Mouse (Mus musculus): ENCODE results near the gene Disp1.

Disp1 gene

DNA sequence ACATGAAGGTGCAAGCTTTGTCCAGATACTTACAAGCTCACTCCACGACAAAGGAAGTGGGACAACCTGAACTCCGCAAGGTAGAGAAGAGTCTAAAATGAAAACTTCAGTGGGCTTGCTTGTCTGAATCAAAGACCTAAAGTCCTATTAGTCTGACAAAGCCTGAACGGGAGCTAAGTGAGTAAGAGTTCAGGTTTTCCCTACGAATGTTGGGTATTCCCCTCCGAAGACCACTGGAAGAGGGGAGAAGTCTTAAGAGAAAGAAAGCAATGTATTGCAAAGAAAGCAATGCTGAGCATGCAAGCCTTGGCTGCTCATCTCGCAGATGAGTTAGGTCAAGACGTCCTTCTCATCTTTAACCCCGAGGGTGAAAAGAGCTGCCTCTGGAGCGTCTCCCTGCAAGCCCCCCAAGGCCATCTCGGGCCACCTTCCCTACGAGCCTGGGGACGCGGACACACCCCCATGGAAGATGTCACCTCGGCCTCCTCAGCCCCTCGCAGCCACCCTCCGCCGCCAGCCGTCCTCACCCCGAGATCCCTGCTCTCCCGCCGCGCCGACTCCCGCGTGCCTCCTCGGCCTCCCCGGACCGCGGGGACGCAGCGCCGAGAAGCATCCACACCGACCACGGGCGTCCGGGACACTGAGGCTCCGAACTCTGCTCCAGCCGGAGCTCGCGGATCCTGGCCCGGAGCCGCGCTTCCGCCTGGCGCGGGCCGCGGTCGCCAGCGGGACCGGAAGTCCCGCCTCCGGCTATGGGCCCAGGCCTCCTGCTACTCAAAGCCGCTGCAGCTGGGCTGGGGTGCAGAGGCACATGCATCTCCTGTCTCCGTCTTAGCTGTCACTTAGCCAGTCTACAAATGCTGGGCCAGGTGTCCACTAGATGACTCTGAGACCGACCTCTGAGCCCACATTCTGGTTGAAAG is at the start of gene Disp1:
Gene Disp1 (minus strand): TSS at position 727 of the 923 bp plus-strand sequence.
- peak; percentile 61 to 73 for DNase-seq

DNA sequence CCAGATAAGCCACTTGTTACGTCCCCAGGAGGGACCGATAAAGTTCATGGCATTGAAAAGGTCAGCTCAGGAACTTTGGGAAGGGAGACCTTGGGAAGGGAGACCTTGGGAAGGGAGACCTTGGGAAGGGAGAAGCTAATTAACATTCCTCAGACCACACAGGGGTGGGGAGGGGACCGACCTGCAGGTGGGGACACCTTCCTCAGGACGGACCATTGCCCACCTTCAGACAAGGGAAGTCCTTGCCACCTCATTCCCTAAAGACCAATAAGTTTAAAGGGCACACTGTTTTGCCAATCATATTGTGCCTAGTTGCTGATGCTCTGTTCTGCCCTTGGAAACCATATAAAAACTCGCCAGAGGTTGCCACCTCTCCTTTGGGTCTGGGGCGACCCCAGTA is 46.3 kb upstream of the Disp1 start:
- DNase-seq: no peak

DNA sequence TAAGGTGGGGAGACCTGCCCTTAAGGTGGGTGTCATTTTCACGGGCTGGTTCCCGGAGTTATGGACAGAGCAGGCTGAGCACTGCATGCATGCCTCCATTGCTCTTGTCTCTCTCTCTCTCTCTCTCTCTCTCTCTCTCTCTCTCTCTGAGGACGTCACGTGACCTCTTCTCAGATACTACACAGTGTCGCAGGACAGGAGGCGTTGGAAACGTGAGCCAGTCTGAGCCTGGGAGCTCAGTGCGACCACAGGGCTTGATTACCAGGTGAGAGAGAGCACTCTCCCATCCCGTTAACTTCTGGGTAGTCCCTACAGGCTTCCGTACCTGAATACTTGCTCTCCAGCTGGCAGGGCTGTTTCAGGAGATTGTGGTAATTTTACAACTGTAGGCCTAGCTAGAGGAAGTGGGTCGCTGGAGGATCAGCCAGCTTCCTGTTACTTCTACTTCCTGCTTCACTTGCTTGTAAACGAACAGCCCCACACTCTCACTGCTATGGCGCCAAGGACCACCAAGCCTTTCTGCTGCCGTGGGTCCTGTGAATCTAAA is 44.7 kb upstream of the Disp1 start:
- DNase-seq: no peak

DNA sequence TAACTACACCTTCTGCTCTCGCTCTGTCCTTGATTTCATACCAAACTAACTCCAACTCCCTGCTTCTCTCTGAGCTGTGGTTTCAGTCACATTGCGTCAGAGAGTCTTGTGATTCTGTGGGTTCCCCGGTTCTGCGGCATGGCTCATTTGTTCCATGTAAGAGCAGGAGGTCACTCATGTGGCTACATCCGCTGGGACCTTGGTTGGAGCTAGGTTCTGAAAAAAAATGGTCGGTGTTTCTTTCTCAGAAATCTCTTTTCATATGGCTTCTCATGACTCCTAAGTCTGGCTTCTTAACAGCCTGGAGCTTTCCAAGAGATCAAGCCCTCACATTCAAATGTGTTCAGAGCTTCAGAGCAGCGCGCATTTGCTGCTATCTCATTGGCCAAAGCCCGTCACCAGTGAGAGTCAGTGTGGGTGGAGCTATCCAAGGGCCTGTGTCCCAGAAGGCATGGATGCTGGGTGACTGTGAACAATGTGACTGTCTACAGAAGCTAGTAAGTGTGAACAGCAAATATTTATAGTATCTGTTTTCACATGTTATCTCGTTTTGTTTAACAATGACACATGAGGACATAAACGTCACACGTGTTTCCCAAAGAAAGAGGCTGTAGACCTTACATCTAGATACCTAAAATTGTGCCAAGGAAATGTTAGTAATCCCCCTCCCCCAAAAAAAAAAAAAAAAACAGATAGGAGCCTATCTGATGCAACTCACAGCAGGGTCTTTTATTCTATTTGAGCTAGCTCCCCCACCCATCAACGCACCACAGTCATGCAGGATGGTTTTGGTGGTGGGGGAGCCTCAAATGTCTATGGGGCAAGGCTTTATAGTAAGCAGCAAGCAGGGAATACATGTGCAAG is 43.1 kb upstream of the Disp1 start:
- no peak for DNase-seq

DNA sequence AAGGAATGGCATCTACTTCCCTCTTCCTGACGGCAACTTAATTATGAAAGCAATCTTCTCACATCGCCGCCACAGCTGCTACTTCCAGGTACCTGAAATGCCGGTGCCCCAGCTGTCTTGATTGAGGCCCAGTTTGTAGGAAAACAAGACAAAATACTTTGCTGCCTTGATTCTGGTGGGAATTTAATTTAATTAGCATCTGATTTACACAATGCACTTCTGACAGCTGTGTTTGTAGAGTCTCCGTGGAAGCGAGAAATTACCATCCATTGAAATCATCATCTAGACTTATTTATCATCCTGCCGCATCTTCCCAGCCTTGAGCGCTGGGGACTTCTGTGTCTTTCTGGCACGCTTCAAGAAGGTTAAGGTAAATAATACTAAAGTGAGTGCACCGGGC is 31.3 kb upstream of the Disp1 start:
- no peak for DNase-seq

DNA sequence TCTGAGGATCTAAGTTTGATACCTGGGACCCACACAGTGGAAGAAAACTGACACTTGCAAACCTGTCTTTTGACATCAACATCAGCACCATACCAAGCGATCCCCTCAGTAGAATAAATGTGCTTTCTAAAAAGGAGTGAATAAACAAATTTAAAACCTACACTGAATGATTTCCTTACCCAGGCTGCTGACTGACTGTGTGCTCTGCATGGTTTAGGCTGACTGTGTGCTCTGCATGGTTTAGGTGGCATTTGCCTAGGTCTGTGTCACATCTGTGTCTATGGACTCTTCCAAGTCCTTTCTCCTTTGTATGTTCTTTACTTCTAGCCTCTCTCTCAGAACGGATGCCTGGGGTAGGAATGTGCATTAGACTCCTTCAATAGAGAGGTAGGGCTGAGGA is 30.5 kb upstream of the Disp1 start:
- no peak for DNase-seq

DNA sequence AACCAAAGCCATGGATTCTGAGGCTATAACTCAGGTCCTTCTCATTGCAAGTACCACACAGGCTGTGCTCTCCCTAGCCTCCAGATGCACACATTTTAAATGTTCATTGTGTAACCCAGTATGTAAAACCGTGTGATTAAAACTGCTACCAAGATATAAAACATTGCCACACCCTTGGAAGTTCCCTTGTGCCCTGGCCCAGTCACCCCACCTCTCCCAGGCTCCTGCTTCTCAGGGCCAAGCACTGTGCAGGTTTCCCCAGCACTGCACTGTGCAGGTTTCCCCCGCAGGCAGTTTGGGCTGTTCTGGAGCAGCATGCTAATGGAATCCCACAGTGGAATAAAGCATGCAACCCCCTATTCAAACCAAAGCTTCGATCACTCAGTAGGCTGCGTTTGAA is 29.3 kb upstream of the Disp1 start:
- DNase-seq: no peak

DNA sequence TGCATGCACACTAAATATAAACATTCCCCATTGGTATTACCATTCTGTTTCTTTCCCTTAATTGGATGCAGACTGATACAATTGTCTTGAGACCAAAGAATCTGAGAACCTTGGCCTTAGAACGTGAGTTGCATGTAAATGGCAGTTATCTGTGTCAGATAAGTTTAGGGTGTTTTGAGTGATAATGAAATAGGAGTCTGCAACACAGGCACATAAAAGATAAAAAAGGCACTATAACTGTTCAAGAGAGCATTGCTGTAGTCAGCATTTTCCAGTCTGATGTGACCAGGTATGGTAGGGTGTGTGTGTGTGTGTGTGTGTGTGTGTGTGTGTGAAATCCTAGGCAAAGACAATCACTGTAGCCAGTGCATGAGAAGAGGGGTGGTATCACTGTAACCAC is 26.8 kb upstream of the Disp1 start:
- DNase-seq: no peak

DNA sequence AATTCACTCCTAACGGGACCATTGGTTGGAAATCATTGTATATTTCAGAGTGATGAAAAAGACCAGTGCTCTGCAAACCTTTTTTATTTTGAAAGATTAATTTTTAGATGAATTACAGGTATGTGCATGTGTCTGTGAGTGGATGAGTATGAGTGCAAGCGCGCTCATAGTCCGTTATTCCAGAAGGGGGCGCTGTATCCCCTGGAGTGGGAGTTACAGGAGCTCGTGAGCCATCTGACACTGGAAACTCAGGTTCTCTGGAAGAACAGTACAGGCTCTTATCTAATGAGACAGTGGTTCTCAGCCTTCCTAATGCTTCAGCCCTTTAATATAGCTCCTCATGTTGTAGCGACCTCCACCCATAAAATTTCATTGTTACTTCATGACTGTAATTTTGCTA is 22.0 kb upstream of the Disp1 start:
- DNase-seq: no peak

DNA sequence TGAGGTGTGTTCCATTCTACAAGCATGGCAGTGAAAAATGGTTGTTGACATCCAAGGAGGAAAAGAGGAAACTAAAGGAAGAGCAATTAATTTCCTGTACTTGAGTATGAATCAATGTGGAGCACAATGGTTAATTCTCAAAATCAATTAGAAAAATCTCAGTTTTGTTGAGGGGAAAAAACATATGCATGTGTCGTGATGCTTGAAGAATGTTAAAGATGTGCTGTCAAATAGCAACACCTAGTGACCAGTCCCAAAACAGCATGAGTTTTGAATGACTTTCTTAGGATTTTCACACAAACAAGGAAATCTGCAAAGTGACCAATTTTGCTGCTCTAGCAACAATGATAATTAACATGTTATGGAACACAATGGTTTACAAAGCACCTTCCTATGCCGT is 16.6 kb upstream of the Disp1 start:
- DNase-seq: peak in 1 of 2 experiments; percentile 9

DNA sequence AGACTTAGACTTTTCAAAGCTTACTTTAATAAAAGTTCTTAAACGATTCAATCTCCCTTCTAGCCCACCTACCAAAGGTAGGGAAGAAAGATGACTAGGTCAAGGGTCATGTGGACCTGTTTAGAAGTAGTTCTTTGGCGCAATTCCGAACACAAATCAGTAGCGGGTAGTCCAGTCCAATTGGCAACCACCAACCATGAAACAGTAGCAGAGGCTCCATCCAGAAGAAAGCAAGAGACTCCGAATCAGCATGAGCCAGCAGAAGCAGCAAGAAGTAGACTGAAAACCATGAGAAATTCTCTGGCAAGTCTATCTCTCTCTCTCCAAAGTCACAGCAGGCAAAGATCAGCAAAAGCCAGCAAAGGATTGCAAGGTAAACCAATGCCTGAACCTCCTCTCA is 15.1 kb upstream of the Disp1 start:
- DNase-seq: no peak

DNA sequence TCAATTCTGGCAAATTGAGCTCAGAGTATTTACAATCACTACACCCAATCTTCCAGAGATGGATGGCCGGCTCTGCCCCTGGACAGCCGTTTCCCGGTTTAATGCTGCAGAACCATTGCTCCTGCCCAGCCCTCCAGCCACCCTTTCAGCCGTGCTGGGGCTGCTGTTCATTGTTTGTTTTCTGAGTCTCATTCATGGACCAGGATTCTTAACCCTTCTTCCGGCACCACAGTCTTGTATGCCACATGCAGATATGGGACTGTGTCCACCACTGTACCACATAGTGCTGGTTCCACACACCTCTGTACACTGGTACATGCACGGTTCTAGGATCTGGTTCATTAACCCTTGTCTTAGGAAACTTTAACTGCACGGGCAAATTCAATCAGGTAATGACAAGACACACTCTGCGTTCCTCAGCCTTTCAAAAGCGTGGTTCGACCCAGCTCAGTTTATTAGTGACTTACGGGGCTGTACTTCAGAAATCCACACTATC is 12.4 kb upstream of the Disp1 start:
- DNase-seq: no peak

DNA sequence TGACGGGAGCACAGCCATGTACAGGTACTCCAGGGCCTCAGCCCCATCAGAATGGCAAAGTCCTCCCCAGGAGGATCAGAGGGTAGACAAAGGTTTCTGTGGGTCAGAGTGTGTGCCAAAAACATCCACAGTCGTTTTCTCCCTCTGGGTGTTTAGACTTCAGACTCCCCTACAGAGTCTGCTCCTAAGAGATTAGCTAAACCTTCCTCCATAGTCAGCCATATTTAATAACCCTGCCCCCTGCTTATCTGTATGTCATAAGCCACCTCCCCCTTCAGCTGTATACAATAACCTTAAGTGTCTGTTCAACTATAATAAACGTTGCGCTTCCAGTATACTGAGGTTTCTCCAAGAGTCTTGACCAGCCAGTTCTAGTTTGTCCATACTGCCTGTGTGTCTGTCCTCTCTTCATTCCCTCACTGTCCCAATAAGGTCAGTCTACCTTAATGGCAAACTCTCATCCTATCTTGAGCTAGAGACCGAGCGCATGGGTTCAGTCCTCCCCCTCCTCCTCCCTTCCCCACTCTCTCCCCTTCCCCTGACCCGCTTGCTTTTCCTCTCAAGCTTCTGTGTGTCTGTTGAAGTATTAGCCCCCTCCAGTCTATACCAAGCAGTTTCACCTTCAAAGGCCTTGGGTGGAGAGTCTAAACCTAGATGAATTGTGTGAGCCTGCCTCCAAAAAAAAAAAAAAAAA is 11.8 kb upstream of the Disp1 start:
- DNase-seq: no peak

DNA sequence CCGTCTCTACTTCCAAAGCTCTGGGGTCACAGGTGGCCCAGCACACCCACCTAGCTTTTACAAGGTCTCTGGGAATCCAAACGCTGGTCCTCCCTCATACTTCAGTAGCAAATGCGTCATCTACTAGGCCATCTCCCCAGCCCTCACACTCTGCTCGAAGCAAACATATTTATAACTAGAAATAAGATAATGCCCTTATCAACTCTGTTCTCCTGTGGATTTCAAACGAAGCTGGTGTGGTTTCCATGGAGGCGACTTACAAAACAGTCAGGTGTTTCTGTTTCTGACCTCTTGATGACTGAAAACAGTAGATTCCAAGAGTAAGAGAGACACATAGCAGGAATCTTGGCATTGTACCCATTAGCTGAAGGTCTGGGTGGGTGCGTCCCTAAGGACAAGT is 6.1 kb upstream of the Disp1 start:
- DNase-seq: no peak

DNA sequence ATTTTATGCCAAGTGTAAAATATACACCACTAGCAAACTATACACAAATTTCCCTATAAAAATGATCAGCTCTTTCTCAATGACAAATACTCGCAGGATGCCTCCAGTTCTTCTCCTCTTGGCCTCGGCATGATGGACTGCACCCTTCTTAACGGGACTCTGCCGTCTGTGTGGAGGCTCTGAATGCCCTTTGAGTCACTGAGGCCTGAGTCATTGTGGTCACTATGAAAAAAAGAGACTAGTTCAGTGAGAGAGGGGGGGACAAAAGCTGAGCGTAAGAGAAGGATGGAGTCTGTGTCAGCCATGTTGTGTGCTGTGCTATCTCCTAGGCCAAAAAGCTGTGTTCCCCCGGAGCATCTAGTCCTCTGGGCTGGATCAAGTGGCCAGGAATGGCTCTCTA is 2.3 kb downstream of the Disp1 start:
- DNase-seq: no peak

DNA sequence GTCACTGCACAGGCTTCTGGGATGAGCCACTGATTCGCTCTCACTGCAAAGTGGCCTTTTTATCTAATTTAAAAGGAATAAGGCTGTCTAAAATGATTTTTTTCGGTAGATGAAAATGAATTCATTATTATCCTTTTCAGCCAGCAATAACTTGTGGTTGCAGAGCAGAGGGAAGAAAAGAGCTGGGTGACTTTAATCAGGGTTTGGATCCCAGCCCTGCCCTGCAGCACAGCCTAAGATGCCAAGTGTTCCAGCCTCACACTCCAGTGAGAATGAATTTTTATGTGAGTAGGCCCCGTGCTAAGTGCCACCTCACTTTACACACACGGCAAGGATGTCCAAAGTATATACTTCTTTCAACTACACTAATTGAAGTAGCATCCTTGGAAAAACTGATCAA is 4.6 kb downstream of the Disp1 start:
- peak in 1 of 2 experiments; percentile 12 for DNase-seq

DNA sequence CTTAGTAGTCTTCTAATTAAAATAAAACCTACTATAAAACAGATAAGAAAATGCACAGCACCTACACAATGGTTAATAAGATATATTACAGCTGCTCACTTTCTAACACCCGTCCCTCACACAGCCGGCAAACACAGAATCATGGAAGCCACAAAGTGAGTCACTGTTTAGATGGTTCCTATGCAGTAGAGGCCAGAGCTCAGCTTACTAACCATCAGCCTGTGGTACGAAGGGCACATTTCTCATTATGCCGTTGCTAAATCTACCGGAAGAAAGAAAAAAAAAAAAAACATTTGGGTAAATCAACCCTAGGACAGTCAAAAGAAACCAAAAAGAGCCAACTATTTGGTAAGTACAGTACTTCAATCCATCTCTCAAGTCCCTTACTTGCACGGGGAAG is 5.6 kb downstream of the Disp1 start:
- no peak for DNase-seq

DNA sequence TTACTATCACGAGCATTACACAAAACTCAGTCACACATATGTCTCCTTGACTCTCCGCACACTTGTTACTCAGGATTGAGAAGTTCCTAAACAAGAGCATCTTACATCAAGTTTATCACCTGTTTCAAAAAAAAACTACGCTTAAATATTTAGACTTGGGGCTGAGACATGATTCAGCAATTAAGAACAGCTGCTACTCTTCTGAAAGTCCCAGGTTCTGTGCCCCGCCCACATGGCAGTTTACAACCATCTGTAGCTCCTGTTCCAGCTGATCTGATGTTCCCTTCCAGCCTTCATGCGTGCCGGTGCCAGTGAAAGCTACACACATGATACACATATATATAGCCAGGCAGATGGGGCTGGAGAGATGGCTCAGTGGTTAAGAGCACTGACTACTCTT is 7.5 kb downstream of the Disp1 start:
- DNase-seq: no peak

DNA sequence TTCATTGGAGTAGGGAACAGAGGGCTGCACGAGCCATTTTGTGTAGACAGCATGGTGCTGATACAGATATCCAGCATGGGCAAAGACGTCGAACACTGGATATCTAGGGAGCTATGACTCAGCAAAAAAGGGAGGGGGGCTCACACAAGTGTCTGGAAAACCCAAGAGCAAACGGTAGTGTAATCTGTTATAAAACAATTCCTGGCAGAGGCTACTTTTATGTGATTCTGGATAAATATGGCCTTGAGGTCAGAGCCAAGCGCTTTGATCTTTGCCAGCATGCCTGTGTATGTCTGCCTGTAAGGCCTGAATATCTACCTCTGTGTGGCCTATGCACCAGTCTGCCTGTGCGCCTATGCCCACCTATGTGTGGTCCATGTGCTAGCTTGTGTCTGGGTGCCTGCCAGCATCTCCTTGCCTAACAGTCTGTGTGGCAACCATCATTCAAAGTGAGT is 8.5 kb downstream of the Disp1 start:
- DNase-seq: peak in 1 of 2 experiments; percentile 8

DNA sequence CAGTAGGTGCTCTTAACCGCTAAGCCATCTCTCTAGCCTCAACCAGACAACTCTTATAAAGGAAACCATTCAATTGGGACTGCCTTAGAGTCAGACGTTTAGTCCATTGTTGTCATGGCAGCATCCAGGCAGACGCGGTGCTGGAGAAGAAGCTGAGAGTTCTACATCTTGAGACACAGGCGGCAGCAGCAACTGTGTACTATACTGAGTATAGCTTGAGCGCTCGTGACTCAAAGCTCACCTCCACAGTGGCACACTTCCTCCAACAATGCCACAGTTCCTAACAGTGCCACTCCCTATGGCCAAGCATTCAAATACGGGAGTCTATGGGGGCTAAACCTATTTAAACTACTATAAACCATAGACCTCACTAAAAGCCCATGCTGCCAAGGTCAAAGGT is 11.2 kb downstream of the Disp1 start:
- no peak for DNase-seq

DNA sequence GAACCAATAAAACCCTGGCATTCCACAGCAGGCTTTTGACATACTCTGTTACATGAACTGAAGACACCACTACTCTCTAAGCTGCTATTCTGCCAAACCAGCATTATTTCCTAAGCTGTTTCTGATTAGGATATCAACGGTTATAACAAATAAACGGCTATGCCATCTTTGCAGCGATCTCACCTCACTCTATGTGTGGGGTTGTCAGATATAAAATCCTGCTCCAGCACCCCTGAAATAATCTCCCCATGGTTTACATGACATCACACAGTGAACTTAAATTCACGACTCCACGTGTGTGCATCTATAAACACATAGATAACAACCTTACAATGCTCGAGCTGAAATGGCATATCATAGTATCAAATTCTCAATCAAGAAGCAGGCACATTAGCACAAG is 13.7 kb downstream of the Disp1 start:
- no peak for DNase-seq

DNA sequence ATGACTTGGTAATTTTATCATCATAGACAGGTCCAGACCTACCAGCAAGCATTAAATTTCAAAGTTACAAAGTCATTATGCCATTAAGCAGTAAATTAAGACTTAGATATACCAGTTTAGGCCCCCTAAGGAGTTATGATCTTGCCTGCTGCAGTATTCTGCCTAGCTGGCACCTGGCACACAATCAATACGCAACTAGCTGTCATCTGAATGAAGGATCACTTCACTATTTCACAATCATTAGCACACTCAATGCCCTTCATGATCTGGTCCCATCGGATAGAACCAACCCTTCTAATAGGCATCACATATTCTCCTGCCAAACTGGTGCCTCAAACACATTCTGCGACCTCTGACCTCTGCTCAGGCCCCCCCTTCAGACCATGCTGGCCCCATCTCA is 14.2 kb downstream of the Disp1 start:
- no peak for DNase-seq

DNA sequence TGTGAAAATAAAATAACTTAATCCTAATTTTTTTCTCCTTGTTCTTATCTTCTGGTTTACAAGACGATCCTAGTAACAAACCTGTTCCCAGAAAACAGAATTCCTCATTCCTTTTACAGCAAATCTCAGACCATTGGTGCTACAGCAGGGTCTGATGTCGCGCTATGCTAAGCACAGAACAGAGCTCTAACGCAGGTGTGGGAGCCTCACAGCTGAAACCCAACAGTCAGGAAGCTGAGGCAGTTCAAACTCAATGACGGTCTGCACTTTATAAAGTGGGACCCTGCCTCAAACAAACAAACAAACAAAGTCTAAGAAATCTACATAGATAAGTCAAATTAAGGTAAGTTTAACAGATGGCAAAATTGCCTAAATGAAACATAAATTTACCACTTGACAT is 20.4 kb downstream of the Disp1 start:
- no peak for DNase-seq
